Mouse (Mus musculus) heart, embryonic 12.5 days (tissue): Measurements from ENCODE around the gene Actrt2. TPM values are rescaled to one million over a fixed set of nuclear protein-coding genes. Genes with fewer than 3 reads are reported as not detected.

Source experiments
- ATAC-seq: fragments of 200-750 bp; cut with Nextera tagmentation; 2 replicates; pipeline ENCODE4 v1.8.0; 2017; ENCODE audit warnings: moderate TSS enrichment, moderate library complexity; ENCODE audit not compliant: insufficient number of reproducible peaks, low FRiP score
- H3K27ac ChIP-seq: fragments of 300-500 bp; sonication (generic); 2 replicates; pipeline ENCODE4 v1.5.1; 2016; ENCODE audit warnings: mild to moderate bottlenecking, moderate library complexity; ENCODE audit not compliant: poor library complexity, severe bottlenecking
- H3K27me3 ChIP-seq: fragments of 300-500 bp; sonication (generic); replicated peaks from 2 replicates; pipeline ENCODE4 v1.6.1; 2016; ENCODE audit warnings: mild to moderate bottlenecking, moderate library complexity
- H3K36me3 ChIP-seq: fragments of 300-500 bp; sonication (generic); 2 replicates; pipeline ENCODE4 v1.6.1; 2016; ENCODE audit warnings: mild to moderate bottlenecking, moderate library complexity
- H3K4me1 ChIP-seq: fragments of 300-500 bp; sonication (generic); replicated peaks from 2 replicates; pipeline ENCODE4 v1.6.1; 2016; ENCODE audit warnings: mild to moderate bottlenecking
- H3K4me2 ChIP-seq: fragments of 300-500 bp; sonication (generic); 2 replicates; pipeline ENCODE4 v1.6.1; 2016; ENCODE audit warnings: mild to moderate bottlenecking, moderate library complexity
- H3K4me3 ChIP-seq: fragments of 300-500 bp; sonication (generic); 2 replicates; pipeline ENCODE4 v1.5.1; 2016; ENCODE audit warnings: mild to moderate bottlenecking
- H3K9ac ChIP-seq: fragments of 300-500 bp; sonication (generic); 2 replicates; pipeline ENCODE4 v1.6.1; 2016; ENCODE audit warnings: mild to moderate bottlenecking, moderate library complexity
- H3K9me3 ChIP-seq: fragments of 300-500 bp; sonication (generic); replicated peaks from 2 replicates; pipeline ENCODE4 v1.6.1; 2016; ENCODE audit warnings: mild to moderate bottlenecking, moderate library complexity
- WGBS: fragments of 180-500 bp; shearing (Covaris S2); methylation state at CpG from one replicate; pipeline ENCODE4 v1.1.7; 2016; 5-methylcytosine and 5-hydroxymethylcytosine counted together
- polyA plus RNA-seq: library from polyadenylated mRNA; unstranded; fragments of >200 nt; fragmentation: Nextera tagmentation; extraction: Ambion mirVana; gene quantifications from 2 replicates; pipeline ENCODE4 v1.2.1, GENCODE M21; 2016

Actrt2 gene
- polyA plus RNA-seq: not detected in 2 replicates

- 85% methylated on average over 2 of the region's 2 CpGs for WGBS
- H3K27me3 ChIP-seq: peaks cover 52% of the 10 kb centered on the region
- H3K4me1 ChIP-seq: 0 out of 2 replicates have a peak, but pooled peaks cover 2% of the 10 kb centered on the region
Measured at GRCm38 (mm10) chr4:154667767-154668166, at the start of gene Actrt2. Actrt2 (minus strand) TSS chr4:154667867.

GRCm38 (mm10) chr4:154709391-154710107 lies 41.9 kb upstream of the Actrt2 start:
- H3K9me3 ChIP-seq: no peaks in the 10 kb centered on the region
- peaks cover 33% of the 10 kb centered on the region for H3K27me3 ChIP-seq
- H3K9ac ChIP-seq: no peak overlapping the region
- no peaks in the 10 kb centered on the region for H3K4me1 ChIP-seq
- no peak for ATAC-seq
- no peak overlapping the region for H3K4me3 ChIP-seq
- 78% methylated on average over 21 of the region's 21 CpGs for WGBS
- no peaks in the 10 kb centered on the region for H3K36me3 ChIP-seq
- H3K27ac ChIP-seq: no peak overlapping the region
- no peak overlapping the region for H3K4me2 ChIP-seq

More at GRCm38 (mm10) chr4:154667767-154668166, at the start of gene Actrt2:
- Histone ChIP-seq H3K27ac (no peak within 1 kb of the TSS), H3K4me3 (no peak within 1 kb of the TSS), H3K9me3 (no peaks in the 10 kb centered on the region), H3K36me3 (no peaks in the 10 kb centered on the region), H3K9ac (no peak within 1 kb of the TSS), H3K4me2 (no peak within 1 kb of the TSS)
- ATAC-seq: no peak

- WGBS: 44% methylated on average over 2 of the region's 2 CpGs
- Histone ChIP-seq H3K36me3 (no peaks in the 10 kb centered on the region), H3K9me3 (no peaks in the 10 kb centered on the region), H3K27me3 (peaks cover 27% of the 10 kb centered on the region), H3K4me2 (no peak overlapping the region), H3K27ac (no peak overlapping the region), H3K4me1 (no peaks in the 10 kb centered on the region), H3K4me3 (no peak overlapping the region), H3K9ac (no peak overlapping the region)
- no peak for ATAC-seq
Measured at GRCm38 (mm10) chr4:154708811-154709210, 41.1 kb upstream of the Actrt2 start.

- whole genome bisulfite sequencing: 88% methylated on average over 11 of the region's 11 CpGs
- H3K4me3 ChIP-seq: no peak overlapping the region
- H3K4me2 ChIP-seq: no peak overlapping the region
- no peak overlapping the region for H3K27ac ChIP-seq
- H3K9me3 ChIP-seq: no peaks in the 10 kb centered on the region
- no peak for ATAC-seq
- no peaks in the 10 kb centered on the region for H3K36me3 ChIP-seq
- peaks cover 25% of the 10 kb centered on the region; the same call in 1 of the 2 replicates for H3K27me3 ChIP-seq
- H3K9ac ChIP-seq: no peak overlapping the region
- no peaks in the 10 kb centered on the region for H3K4me1 ChIP-seq
Measured at GRCm38 (mm10) chr4:154708223-154708622, 40.6 kb upstream of the Actrt2 start.

GRCm38 (mm10) chr4:154707521-154707920 lies 39.9 kb upstream of the Actrt2 start:
- Histone ChIP-seq H3K36me3 (no peaks in the 10 kb centered on the region), H3K27me3 (peaks cover 27% of the 10 kb centered on the region; the same call in 1 of the 2 replicates), H3K4me1 (no peaks in the 10 kb centered on the region), H3K9me3 (no peaks in the 10 kb centered on the region), H3K4me3 (no peak overlapping the region), H3K4me2 (no peak overlapping the region), H3K9ac (no peak overlapping the region), H3K27ac (no peak overlapping the region)
- WGBS: 78% methylated on average over 4 of the region's 4 CpGs
- ATAC-seq: no peak

- H3K27me3 ChIP-seq: peaks cover 32% of the 10 kb centered on the region; the same call in 1 of the 2 replicates
- ATAC-seq: no peak
- peaks cover 2% of the 10 kb centered on the region for H3K4me1 ChIP-seq
- no peaks in the 10 kb centered on the region for H3K9me3 ChIP-seq
- H3K27ac ChIP-seq: no peak overlapping the region
- H3K4me2 ChIP-seq: no peak overlapping the region
- 63% methylated on average over 1 of the region's 1 CpGs for WGBS
- no peak overlapping the region for H3K9ac ChIP-seq
- H3K36me3 ChIP-seq: no peaks in the 10 kb centered on the region
- H3K4me3 ChIP-seq: no peak overlapping the region
Measured at GRCm38 (mm10) chr4:154706442-154706841, 38.8 kb upstream of the Actrt2 start.

- Histone ChIP-seq H3K36me3 (no peaks in the 10 kb centered on the region), H3K4me2 (no peak overlapping the region), H3K27me3 (peaks cover 26% of the 10 kb centered on the region; the same call in 1 of the 2 replicates), H3K9me3 (no peaks in the 10 kb centered on the region), H3K27ac (no peak overlapping the region), H3K4me1 (peaks cover 10% of the 10 kb centered on the region), H3K9ac (no peak overlapping the region), H3K4me3 (no peak overlapping the region)
- WGBS: 74% methylated on average over 4 of the region's 4 CpGs
- ATAC-seq: no peak
Measured at GRCm38 (mm10) chr4:154705681-154706080, 38.0 kb upstream of the Actrt2 start.

- no peaks in the 10 kb centered on the region for H3K36me3 ChIP-seq
- 80% methylated on average over 6 of the region's 6 CpGs for WGBS
- H3K27ac ChIP-seq: no peak overlapping the region
- H3K9me3 ChIP-seq: no peaks in the 10 kb centered on the region
- ATAC-seq: no peak
- no peak overlapping the region for H3K9ac ChIP-seq
- H3K4me2 ChIP-seq: no peak overlapping the region
- H3K4me1 ChIP-seq: peaks cover 16% of the 10 kb centered on the region
- H3K4me3 ChIP-seq: no peak overlapping the region
- peaks cover 24% of the 10 kb centered on the region; the same call in 1 of the 2 replicates for H3K27me3 ChIP-seq
Measured at GRCm38 (mm10) chr4:154705056-154705455, 37.4 kb upstream of the Actrt2 start.

- no peak overlapping the region for H3K4me2 ChIP-seq
- H3K4me1 ChIP-seq: peaks cover 20% of the 10 kb centered on the region
- H3K27ac ChIP-seq: no peak overlapping the region
- H3K36me3 ChIP-seq: no peaks in the 10 kb centered on the region
- no peak overlapping the region for H3K9ac ChIP-seq
- ATAC-seq: no peak
- H3K27me3 ChIP-seq: peaks cover 24% of the 10 kb centered on the region; the same call in 1 of the 2 replicates
- no peaks in the 10 kb centered on the region for H3K9me3 ChIP-seq
- no peak overlapping the region for H3K4me3 ChIP-seq
- 82% methylated on average over 7 of the region's 7 CpGs for WGBS
Measured at GRCm38 (mm10) chr4:154704591-154704990, 36.9 kb upstream of the Actrt2 start.

- Histone ChIP-seq H3K27me3 (peaks cover 26% of the 10 kb centered on the region; the same call in 1 of the 2 replicates), H3K27ac (no peak overlapping the region), H3K4me2 (no peak overlapping the region), H3K4me1 (peaks cover 27% of the 10 kb centered on the region), H3K9me3 (no peaks in the 10 kb centered on the region), H3K36me3 (no peaks in the 10 kb centered on the region), H3K9ac (no peak overlapping the region), H3K4me3 (no peak overlapping the region)
- ATAC-seq: no peak
- WGBS: 67% methylated on average over 7 of the region's 7 CpGs
Measured at GRCm38 (mm10) chr4:154703426-154704070, 35.9 kb upstream of the Actrt2 start.

- H3K27me3 ChIP-seq: peaks cover 27% of the 10 kb centered on the region; the same call in 1 of the 2 replicates
- no peak overlapping the region for H3K27ac ChIP-seq
- 81% methylated on average over 7 of the region's 7 CpGs for WGBS
- H3K9ac ChIP-seq: no peak overlapping the region
- H3K36me3 ChIP-seq: no peaks in the 10 kb centered on the region
- H3K4me3 ChIP-seq: no peak overlapping the region
- peaks cover 27% of the 10 kb centered on the region for H3K4me1 ChIP-seq
- no peaks in the 10 kb centered on the region for H3K9me3 ChIP-seq
- no peak for ATAC-seq
- H3K4me2 ChIP-seq: no peak overlapping the region
Measured at GRCm38 (mm10) chr4:154702931-154703330, 35.3 kb upstream of the Actrt2 start.
